Mouse (Mus musculus) C2C12 (cell line): Measurements from ENCODE around the gene Tmpo.
"Not testable (repeated sequence)": the region's sequence is repeated elsewhere in the genome, so short reads cannot be mapped to it uniquely, and the experiment has no call there.

Experiments used
- CTCF ChIP-seq: IDR thresholded peaks from one replicate; pipeline ENCODE4 v1.5.1; 2011; ENCODE audit not compliant: control insufficient read depth, insufficient read depth, insufficient read length
- FOSL1 ChIP-seq: IDR thresholded peaks from one replicate; pipeline ENCODE4 v1.8.0; 2011; ENCODE audit warnings: mild to moderate bottlenecking, low read length; ENCODE audit not compliant: poor library complexity, insufficient read depth, severe bottlenecking
- MAX ChIP-seq: IDR thresholded peaks from one replicate; pipeline ENCODE4 v1.6.1; 2011; ENCODE audit warnings: mild to moderate bottlenecking, control low read depth
- MYOD1 ChIP-seq: IDR thresholded peaks from one replicate; pipeline ENCODE4 v1.6.1; 2011; ENCODE audit warnings: low read depth; ENCODE audit not compliant: control insufficient read depth, insufficient read length

- not testable (repeated sequence) for TF ChIP-seq CTCF, FOSL1, MYOD1, MAX
These were observed 3.8 kb upstream of the Tmpo start for GRCm38 (mm10) chr10:91184893-91185292.
